Mouse (Mus musculus) C2C12 (cell line): Measurements from ENCODE around the gene Hipk3.

Experiments
- CEBPB ChIP-seq: IDR thresholded peaks from one replicate; pipeline ENCODE4 v1.6.1; 2011; ENCODE audit warnings: low read depth, mild to moderate bottlenecking, control low read depth, moderate library complexity
- CTCF ChIP-seq: IDR thresholded peaks from one replicate; pipeline ENCODE4 v1.5.1; 2011; ENCODE audit not compliant: control insufficient read depth, insufficient read depth, insufficient read length
- FOSL1 ChIP-seq: IDR thresholded peaks from one replicate; pipeline ENCODE4 v1.8.0; 2011; ENCODE audit warnings: mild to moderate bottlenecking, low read length; ENCODE audit not compliant: poor library complexity, insufficient read depth, severe bottlenecking
- MAX ChIP-seq: IDR thresholded peaks from one replicate; pipeline ENCODE4 v1.6.1; 2011; ENCODE audit warnings: mild to moderate bottlenecking, control low read depth
- MYOD1 ChIP-seq: IDR thresholded peaks from one replicate; pipeline ENCODE4 v1.6.1; 2011; ENCODE audit warnings: low read depth; ENCODE audit not compliant: control insufficient read depth, insufficient read length
- USF1 ChIP-seq: IDR thresholded peaks from one replicate; pipeline ENCODE4 v1.6.1; 2011; ENCODE audit warnings: low read depth, mild to moderate bottlenecking, control low read depth, moderate library complexity

DNA sequence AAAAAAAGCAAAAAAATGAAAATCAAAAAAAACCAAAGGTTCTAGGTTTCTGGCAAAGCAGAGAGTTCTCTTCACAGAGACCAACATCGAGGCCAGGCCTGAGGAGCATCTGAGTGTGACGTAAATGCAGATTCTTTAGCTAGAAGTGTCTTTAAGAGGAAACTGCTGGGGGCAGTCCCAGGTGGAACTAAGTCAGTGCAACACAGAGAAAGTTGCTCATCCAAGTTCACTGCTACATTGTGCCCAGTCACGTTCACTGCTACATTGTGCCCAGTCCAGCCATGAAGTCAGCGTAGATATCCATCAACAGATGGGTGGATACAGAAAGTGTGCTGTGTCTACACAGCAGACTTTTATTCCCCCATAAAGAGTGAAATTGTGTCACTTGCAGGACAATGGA is 110.7 kb downstream of the Hipk3 start:
- no peak for TF ChIP-seq CTCF
- no peak for TF ChIP-seq USF1
- TF ChIP-seq MAX, result no peak
- TF ChIP-seq MYOD1, result no peak
- TF ChIP-seq FOSL1, result no peak
- no peak for TF ChIP-seq CEBPB
